ENCODE assay signal across 11 mouse cellular contexts in genomic region chr9:43993221-43993976, GRCm38 (mm10). TPM values are rescaled to one million over a fixed set of nuclear protein-coding genes. Genes with fewer than 3 reads are reported as not detected.
DNase-seq lines count a peak whose midpoint lies in the region; ATAC-seq lines count a peak whose summit lies in the region.
"Had no signal": no experiment of that assay in that cellular context is flagged by ENCODE, and none has a peak within 500 bp of the region (broad histone marks: within the 10 kb centered on the region; RNA-seq: fewer than 3 reads in every experiment).

No protein-coding gene starts in this region.

- H3K9ac ChIP-seq in kidney, embryonic 16.5 days (replicated peaks; ENCODE audit: low read length), result no peak overlapping the region
- H3K9ac ChIP-seq in embryonic facial prominence, embryonic 11.5 days (replicated peaks; ENCODE audit: low read length), result no peak overlapping the region
- H3K9ac ChIP-seq in limb, embryonic 12.5 days (replicated peaks), result no peak overlapping the region

- H3K4me3 ChIP-seq in kidney, embryonic 16.5 days (ENCODE audit: low read length), result no peak overlapping the region
- H3K4me3 ChIP-seq in embryonic facial prominence, embryonic 11.5 days (ENCODE audit: low read depth, low read length), result no peak overlapping the region
- H3K4me3 ChIP-seq in limb, embryonic 12.5 days (replicated peaks), result no peak overlapping the region

- H3K9me3 ChIP-seq in kidney, embryonic 16.5 days (ENCODE audit: low read length), result no peaks in the 10 kb centered on the region
- no peaks in the 10 kb centered on the region for H3K9me3 ChIP-seq in embryonic facial prominence, embryonic 11.5 days (replicated peaks; ENCODE audit: control insufficient read depth, low read length)
- no peaks in the 10 kb centered on the region for H3K9me3 ChIP-seq in limb, embryonic 12.5 days
- H3K9me3 ChIP-seq: G1E had no signal

- H3K27me3 ChIP-seq in kidney, embryonic 16.5 days (ENCODE audit: insufficient read depth, low read length), result no peaks in the 10 kb centered on the region
- H3K27me3 ChIP-seq in embryonic facial prominence, embryonic 11.5 days (ENCODE audit: control insufficient read depth, insufficient read depth, low read length), result no peaks in the 10 kb centered on the region
- no peaks in the 10 kb centered on the region for H3K27me3 ChIP-seq in limb, embryonic 12.5 days

- no peak for DNase-seq in kidney, adult 18-20 months
- DNase-seq in embryo, embryonic 10.5 days (ENCODE audit: low spot score), result peak; percentile 70
- DNase-seq in embryonic facial prominence, embryonic 11.5 days (ENCODE audit: low spot score), result peak; percentile 58
- DNase-seq in right cerebral cortex, postnatal 14 days, result no peak
- DNase-seq in layer of hippocampus, postnatal 25 days (ENCODE audit: extremely low spot score in 1 of 2, low spot score in 1 of 2), result no peak
- DNase-seq in adipocyte (ENCODE audit: low spot score), result no peak
- DNase-seq: layer of hippocampus, postnatal 36 days had no signal

- 4% methylated on average over 9 of the region's 9 CpGs for WGBS in kidney, embryonic 16.5 days
- WGBS in embryonic facial prominence, embryonic 11.5 days, result 19% methylated on average over 9 of the region's 9 CpGs
- 4% methylated on average over 9 of the region's 9 CpGs for WGBS in limb, embryonic 12.5 days

- peaks cover 40% of the 10 kb centered on the region for H3K4me1 ChIP-seq in kidney, embryonic 16.5 days (ENCODE audit: insufficient read depth, low read length)
- peaks cover 7% of the 10 kb centered on the region; the same call in 1 of the 2 replicates for H3K4me1 ChIP-seq in embryonic facial prominence, embryonic 11.5 days (ENCODE audit: control insufficient read depth, insufficient read depth, low read length)
- peaks cover 33% of the 10 kb centered on the region for H3K4me1 ChIP-seq in limb, embryonic 12.5 days (replicated peaks)

- ATAC-seq in kidney, embryonic 16.5 days (ENCODE audit: low FRiP score, low TSS enrichment), result peak; percentile 91
- ATAC-seq in embryonic facial prominence, embryonic 11.5 days (replicated peaks; ENCODE audit: insufficient number of reproducible peaks, low FRiP score, low TSS enrichment, low read depth), result no peak
- ATAC-seq in limb, embryonic 12.5 days (ENCODE audit: insufficient number of reproducible peaks, insufficient read depth, low FRiP score, low TSS enrichment, low read depth), result peak; percentile 33; the same call in 1 of the 2 replicates

- peak overlapping the region; percentile 27 for H3K4me2 ChIP-seq in kidney, embryonic 16.5 days (replicated peaks; ENCODE audit: low read depth, low read length)
- H3K4me2 ChIP-seq in embryonic facial prominence, embryonic 11.5 days (ENCODE audit: low read depth, low read length), result no peak overlapping the region
- H3K4me2 ChIP-seq in limb, embryonic 12.5 days, result peak overlapping the region; percentile 13; the same call in 1 of the 2 replicates

- peak overlapping the region; percentile 73 for H3K27ac ChIP-seq in kidney, embryonic 16.5 days (ENCODE audit: low read length)
- H3K27ac ChIP-seq in embryonic facial prominence, embryonic 11.5 days (replicated peaks; ENCODE audit: low read depth, low read length), result no peak overlapping the region
- peak overlapping the region; percentile 68 for H3K27ac ChIP-seq in limb, embryonic 12.5 days
- H3K27ac ChIP-seq: macrophage had no signal

- H3K36me3 ChIP-seq in kidney, embryonic 16.5 days (ENCODE audit: insufficient read depth, low read length), result no peaks in the 10 kb centered on the region
- H3K36me3 ChIP-seq in embryonic facial prominence, embryonic 11.5 days (replicated peaks; ENCODE audit: control insufficient read depth, insufficient read depth, low read depth, low read length), result no peaks in the 10 kb centered on the region
- H3K36me3 ChIP-seq in limb, embryonic 12.5 days, result no peaks in the 10 kb centered on the region
- H3K36me3 ChIP-seq: G1E had no signal

RNA-seq across cellular contexts. Expression of gene Thy1, which starts 49.8 kb away (rescaled TPM):
- polyA plus RNA-seq in kidney, embryonic 16.5 days (2015; fragmentation: Nextera tagmentation; extraction: Ambion mirVana), result 7.7 and 10.5 TPM in 2 replicates
- polyA plus RNA-seq in embryonic facial prominence, embryonic 11.5 days (2014; fragmentation: Nextera tagmentation; extraction: Ambion mirVana), result 1.8 and 2.4 TPM in 2 replicates
- 0.47 TPM in 1 of 2 replicates, not detected in the other for polyA plus RNA-seq in limb, embryonic 12.5 days (2016; fragmentation: Nextera tagmentation; extraction: Ambion mirVana)
- total RNA-seq in layer of hippocampus, postnatal 25 days (2021), result 100 to 1,000 TPM; 833 to 928 TPM
- total RNA-seq: G1E had no signal
- polyA plus RNA-seq: G1E had no signal

Comparison
In these comparisons a context has a peak if more than half of its experiments do, and no peak if none do; other contexts are left out.
1. DNase-seq: peak in embryo, embryonic 10.5 days (single experiment) and embryonic facial prominence, embryonic 11.5 days (single experiment); none in kidney, adult 18-20 months (single experiment), right cerebral cortex, postnatal 14 days (single experiment), layer of hippocampus, postnatal 25 days (0 of 2) and adipocyte (single experiment).